Comparison of ENCODE assay signal across 14 mouse cellular contexts in the genomic region with DNA sequence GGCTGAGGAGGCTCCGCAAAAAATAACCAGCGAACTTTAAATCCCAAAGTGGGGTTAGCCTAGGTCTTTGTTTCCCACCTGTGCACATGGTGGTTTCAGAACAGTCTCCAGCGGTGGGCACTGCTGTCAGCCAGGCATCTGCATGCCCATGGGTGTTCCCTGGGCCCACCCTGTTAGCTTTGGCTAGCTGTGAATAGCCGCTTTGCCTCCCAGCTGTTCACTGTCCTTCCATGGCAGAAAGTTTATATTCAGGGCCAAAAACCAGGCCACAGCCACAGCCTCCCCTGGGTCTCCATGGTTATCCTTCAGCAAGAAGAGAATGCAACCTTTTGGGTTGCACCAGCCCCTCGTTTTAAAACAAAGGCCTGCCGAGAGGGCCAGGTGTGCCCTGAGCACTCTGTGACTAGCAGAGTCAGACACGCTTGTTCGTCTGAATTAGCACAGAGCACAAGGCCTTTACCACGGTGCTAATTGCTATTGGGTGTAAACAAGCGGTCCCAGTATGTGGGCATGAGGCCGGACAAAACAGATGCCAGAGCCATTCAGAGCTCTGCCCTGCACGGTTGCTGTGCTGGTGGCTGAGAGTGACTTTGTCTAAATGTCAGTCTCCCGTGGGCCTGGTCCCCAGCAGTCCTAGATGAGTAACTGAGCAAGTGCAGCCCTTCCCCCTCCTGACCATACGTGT.
DNase-seq lines count a peak whose midpoint lies in the region; ATAC-seq lines count a peak whose summit lies in the region.
"Had no signal": no experiment of that assay in that cellular context is flagged by ENCODE, and none has a peak within 500 bp of the region (broad histone marks: within the 10 kb centered on the region; RNA-seq: fewer than 3 reads in every experiment).

No protein-coding gene starts in this region.

- peak; percentile 76 for ATAC-seq in forebrain, embryonic 13.5 days
- ATAC-seq in limb, embryonic 11.5 days (ENCODE audit: insufficient number of reproducible peaks, low FRiP score, low TSS enrichment, low read depth): peak; percentile 31; the same call in 1 of the 2 replicates
- peak; percentile 97 for ATAC-seq in neural tube, embryonic 12.5 days (ENCODE audit: low FRiP score, low read depth)
- ATAC-seq in activated CD4-positive, CD25-positive, alpha-beta regulatory T cell, adult 4 months: no peak

- H3K4me3 ChIP-seq in forebrain, embryonic 13.5 days: no peak overlapping the region
- no peak overlapping the region for H3K4me3 ChIP-seq in limb, embryonic 11.5 days (ENCODE audit: low read depth, low read length)
- no peak overlapping the region for H3K4me3 ChIP-seq in neural tube, embryonic 12.5 days
- H3K4me3 ChIP-seq: heart, embryonic 15.5 days had no signal

- no peak overlapping the region for H3K27ac ChIP-seq in forebrain, embryonic 13.5 days
- H3K27ac ChIP-seq in limb, embryonic 11.5 days (replicated peaks; ENCODE audit: low read depth, low read length): peak overlapping the region; percentile 66
- H3K27ac ChIP-seq in neural tube, embryonic 12.5 days: no peak overlapping the region
- H3K27ac ChIP-seq: heart, embryonic 15.5 days had no signal

- H3K9me3 ChIP-seq in forebrain, embryonic 13.5 days (replicated peaks): no peaks in the 10 kb centered on the region
- H3K9me3 ChIP-seq in limb, embryonic 11.5 days (ENCODE audit: control insufficient read depth, low read length): no peaks in the 10 kb centered on the region
- no peaks in the 10 kb centered on the region for H3K9me3 ChIP-seq in neural tube, embryonic 12.5 days
- H3K9me3 ChIP-seq: heart, embryonic 15.5 days had no signal

- H3K4me2 ChIP-seq in forebrain, embryonic 13.5 days: no peak overlapping the region
- H3K4me2 ChIP-seq in limb, embryonic 11.5 days (ENCODE audit: low read depth, severe bottlenecking): peak overlapping the region; percentile 22; the same call in 1 of the 2 replicates
- peak overlapping the region; percentile 10; the same call in 1 of the 2 replicates for H3K4me2 ChIP-seq in neural tube, embryonic 12.5 days (replicated peaks)
- H3K4me2 ChIP-seq: heart, embryonic 15.5 days had no signal

- peaks cover 9% of the 10 kb centered on the region for H3K4me1 ChIP-seq in forebrain, embryonic 13.5 days
- peaks cover 11% of the 10 kb centered on the region for H3K4me1 ChIP-seq in limb, embryonic 11.5 days (ENCODE audit: control insufficient read depth, insufficient read depth, low read length)
- no peaks in the 10 kb centered on the region for H3K4me1 ChIP-seq in neural tube, embryonic 12.5 days
- H3K4me1 ChIP-seq: heart, embryonic 15.5 days had no signal

- 0 out of 2 replicates have a peak, but pooled peaks cover 3% of the 10 kb centered on the region for H3K27me3 ChIP-seq in forebrain, embryonic 13.5 days
- H3K27me3 ChIP-seq in limb, embryonic 11.5 days (ENCODE audit: control insufficient read depth, insufficient read depth, low read length): no peaks in the 10 kb centered on the region
- peaks cover 53% of the 10 kb centered on the region for H3K27me3 ChIP-seq in neural tube, embryonic 12.5 days (replicated peaks)
- H3K27me3 ChIP-seq: heart, embryonic 15.5 days had no signal

- no peaks in the 10 kb centered on the region for H3K36me3 ChIP-seq in forebrain, embryonic 13.5 days (ENCODE audit: poor library complexity, severe bottlenecking)
- H3K36me3 ChIP-seq in limb, embryonic 11.5 days (ENCODE audit: control insufficient read depth, insufficient read depth, low read length): no peaks in the 10 kb centered on the region
- no peaks in the 10 kb centered on the region for H3K36me3 ChIP-seq in neural tube, embryonic 12.5 days
- H3K36me3 ChIP-seq: G1E; heart, embryonic 15.5 days had no signal

- DNase-seq in cerebellum, adult 9-11 months: peak; percentile 3
- no peak for DNase-seq in cerebellum, adult 8-10 months
- DNase-seq in limb, embryonic 11.5 days (ENCODE audit: low spot score): peak; percentile 41
- DNase-seq in spleen, postnatal 14 days (ENCODE audit: low spot score in 2 of 2): no peak
- no peak for DNase-seq in lung, adult 18-20 months
- DNase-seq: adrenal gland, adult 2 months; kidney, adult 11 months; spleen, adult 18-20 months; thymus, postnatal 25 days had no signal

- 0 out of 2 replicates have a peak overlapping the region, but pooled peaks have one; percentile 16 for H3K9ac ChIP-seq in forebrain, embryonic 13.5 days
- H3K9ac ChIP-seq in limb, embryonic 11.5 days (ENCODE audit: low read length): no peak overlapping the region; the same call in 1 of the 2 replicates
- no peak overlapping the region for H3K9ac ChIP-seq in neural tube, embryonic 12.5 days
- H3K9ac ChIP-seq: heart, embryonic 15.5 days had no signal

- 17% methylated on average over 14 of the region's 14 CpGs for WGBS in forebrain, embryonic 13.5 days
- 30% methylated on average over 14 of the region's 14 CpGs for WGBS in limb, embryonic 11.5 days
- WGBS in neural tube, embryonic 12.5 days: 20% methylated on average over 14 of the region's 14 CpGs

Comparison
In these comparisons a context has a peak if more than half of its experiments do, and no peak if none do; other contexts are left out.
1. DNase-seq: peak in cerebellum, adult 9-11 months (single experiment) and limb, embryonic 11.5 days (single experiment); none in cerebellum, adult 8-10 months (single experiment), spleen, postnatal 14 days (0 of 2) and lung, adult 18-20 months (0 of 2).